Mouse (Mus musculus): ENCODE results near the gene Slc27a1. TPM values are rescaled to one million over a fixed set of nuclear protein-coding genes. Genes with fewer than 3 reads are reported as not detected.
A peak's percentile ranks its signal among the peaks of the same experiment; 100 is the strongest.

Gene Slc27a1
- polyA plus RNA-seq, 1 experiment from 2014 or later: 50.5 TPM

- no peaks in the 10 kb centered on the region for H3K36me3 ChIP-seq (ENCODE audit: insufficient read depth, low read length)
- peaks cover 4% of the 10 kb centered on the region; the same call in 1 of the 2 replicates for H3K4me1 ChIP-seq (replicated peaks; ENCODE audit: insufficient read depth, low read length)
- peaks cover 12% of the 10 kb centered on the region; the same call in 1 of the 2 replicates for H3K27me3 ChIP-seq (ENCODE audit: insufficient read depth, low read length)
- H3K4me2 ChIP-seq (ENCODE audit: low read length): no peak overlapping the region
- H3K27ac ChIP-seq: no peak overlapping the region
- 87% methylated on average over 5 of the region's 5 CpGs for WGBS
- H3K9ac ChIP-seq (ENCODE audit: low read depth, low read length): no peak overlapping the region
- DNase-seq (ENCODE audit: low spot score) (no peak), ATAC-seq (replicated peaks; ENCODE audit: low FRiP score, low read depth) (no peak)
- TF ChIP-seq CTCF (IDR thresholded peaks at IDR 0.05; ENCODE audit: low read depth): no peak
- no peak overlapping the region for H3K4me3 ChIP-seq (replicated peaks; ENCODE audit: low read depth, low read length)
- no peaks in the 10 kb centered on the region for H3K9me3 ChIP-seq (replicated peaks; ENCODE audit: low read length)
Observed at GRCm38 (mm10) chr8:71560765-71561164, 7.9 kb upstream of the Slc27a1 start.

- Histone ChIP-seq H3K4me1 (replicated peaks; ENCODE audit: insufficient read depth, low read length) (peaks cover 4% of the 10 kb centered on the region; the same call in 1 of the 2 replicates), H3K27ac (no peak overlapping the region), H3K27me3 (ENCODE audit: insufficient read depth, low read length) (peaks cover 12% of the 10 kb centered on the region; the same call in 1 of the 2 replicates), H3K9ac (ENCODE audit: low read depth, low read length) (no peak overlapping the region), H3K4me3 (replicated peaks; ENCODE audit: low read depth, low read length) (no peak overlapping the region), H3K4me2 (ENCODE audit: low read length) (no peak overlapping the region), H3K36me3 (ENCODE audit: insufficient read depth, low read length) (no peaks in the 10 kb centered on the region), H3K9me3 (replicated peaks; ENCODE audit: low read length) (no peaks in the 10 kb centered on the region)
- DNase-seq (ENCODE audit: low spot score) (peak; percentile 89), ATAC-seq (replicated peaks; ENCODE audit: low FRiP score, low read depth) (peak; percentile 14; the same call in 1 of the 2 replicates)
- peak; percentile 98 for TF ChIP-seq CTCF (IDR thresholded peaks at IDR 0.05; ENCODE audit: low read depth)
- WGBS: 4% methylated on average over 15 of the region's 15 CpGs
Observed at GRCm38 (mm10) chr8:71561401-71561800, 7.3 kb upstream of the Slc27a1 start.

- 2% methylated on average over 33 of the region's 33 CpGs for whole genome bisulfite sequencing
- peak; percentile 71 for DNase-seq (ENCODE audit: low spot score)
- H3K27ac ChIP-seq: no peak overlapping the region
- H3K9ac ChIP-seq (ENCODE audit: low read depth, low read length): no peak overlapping the region
- no peaks in the 10 kb centered on the region for H3K36me3 ChIP-seq (ENCODE audit: insufficient read depth, low read length)
- peaks cover 4% of the 10 kb centered on the region; the same call in 1 of the 2 replicates for H3K4me1 ChIP-seq (replicated peaks; ENCODE audit: insufficient read depth, low read length)
- H3K4me3 ChIP-seq (replicated peaks; ENCODE audit: low read depth, low read length): peak overlapping the region; percentile 20
- H3K9me3 ChIP-seq (replicated peaks; ENCODE audit: low read length): no peaks in the 10 kb centered on the region
- peak; percentile 30 for ATAC-seq (replicated peaks; ENCODE audit: low FRiP score, low read depth)
- H3K27me3 ChIP-seq (ENCODE audit: insufficient read depth, low read length): peaks cover 11% of the 10 kb centered on the region; the same call in 1 of the 2 replicates
- TF ChIP-seq CTCF (IDR thresholded peaks at IDR 0.05; ENCODE audit: low read depth): peak; percentile 81
- H3K4me2 ChIP-seq (ENCODE audit: low read length): peak overlapping the region; percentile 51
Observed at GRCm38 (mm10) chr8:71562751-71563150, 5.9 kb upstream of the Slc27a1 start.

- peaks cover 5% of the 10 kb centered on the region; the same call in 1 of the 2 replicates for H3K27me3 ChIP-seq (ENCODE audit: insufficient read depth, low read length)
- no peak overlapping the region for H3K27ac ChIP-seq
- 88% methylated on average over 4 of the region's 4 CpGs for WGBS
- peak; percentile 29; the same call in 1 of the 2 replicates for TF ChIP-seq CTCF (IDR thresholded peaks at IDR 0.05; ENCODE audit: low read depth)
- H3K4me3 ChIP-seq (replicated peaks; ENCODE audit: low read depth, low read length): no peak overlapping the region
- H3K36me3 ChIP-seq (ENCODE audit: insufficient read depth, low read length): no peaks in the 10 kb centered on the region
- no peak overlapping the region for H3K9ac ChIP-seq (ENCODE audit: low read depth, low read length)
- H3K4me2 ChIP-seq (ENCODE audit: low read length): no peak overlapping the region
- H3K9me3 ChIP-seq (replicated peaks; ENCODE audit: low read length): no peaks in the 10 kb centered on the region
- DNase-seq (ENCODE audit: low spot score) (no peak), ATAC-seq (replicated peaks; ENCODE audit: low FRiP score, low read depth) (no peak)
- peaks cover 8% of the 10 kb centered on the region; the same call in 1 of the 2 replicates for H3K4me1 ChIP-seq (replicated peaks; ENCODE audit: insufficient read depth, low read length)
Observed at GRCm38 (mm10) chr8:71563992-71564391, 4.7 kb upstream of the Slc27a1 start.

GRCm38 (mm10) chr8:71566501-71566900 is 2.2 kb upstream of the Slc27a1 start, which contains the start of gene Nxnl1:
Gene Nxnl1, minus strand, starts transcription at chr8:71566601.
- 82% methylated on average over 3 of the region's 3 CpGs for WGBS
- H3K36me3 ChIP-seq (ENCODE audit: insufficient read depth, low read length): no peaks in the 10 kb centered on the region
- no peak for ATAC-seq (replicated peaks; ENCODE audit: low FRiP score, low read depth)

GRCm38 (mm10) chr8:71567587-71567986 is 1.1 kb upstream of the Slc27a1 start:
- Histone ChIP-seq H3K9ac (ENCODE audit: low read depth, low read length) (no peak overlapping the region), H3K4me3 (replicated peaks; ENCODE audit: low read depth, low read length) (no peak overlapping the region), H3K27me3 (ENCODE audit: insufficient read depth, low read length) (peaks cover under 1% of the 10 kb centered on the region; the same call in 1 of the 2 replicates), H3K27ac (peak overlapping the region; percentile 96), H3K4me2 (ENCODE audit: low read length) (no peak overlapping the region), H3K9me3 (replicated peaks; ENCODE audit: low read length) (no peaks in the 10 kb centered on the region), H3K36me3 (ENCODE audit: insufficient read depth, low read length) (no peaks in the 10 kb centered on the region), H3K4me1 (replicated peaks; ENCODE audit: insufficient read depth, low read length) (peaks cover 6% of the 10 kb centered on the region; the same call in 1 of the 2 replicates)
- TF ChIP-seq CTCF (IDR thresholded peaks at IDR 0.05; ENCODE audit: low read depth): no peak
- WGBS: 73% methylated on average over 7 of the region's 7 CpGs
- ATAC-seq (replicated peaks; ENCODE audit: low FRiP score, low read depth): no peak
- DNase-seq (ENCODE audit: low spot score): no peak

More at GRCm38 (mm10) chr8:71566501-71566900, 2.2 kb upstream of the Slc27a1 start, which contains the start of gene Nxnl1:
- Histone ChIP-seq H3K27ac (no peak within 1 kb of the TSS), H3K4me2 (ENCODE audit: low read length) (no peak within 1 kb of the TSS), H3K9ac (ENCODE audit: low read depth, low read length) (no peak within 1 kb of the TSS), H3K9me3 (replicated peaks; ENCODE audit: low read length) (no peaks in the 10 kb centered on the region), H3K4me3 (replicated peaks; ENCODE audit: low read depth, low read length) (no peak within 1 kb of the TSS), H3K4me1 (replicated peaks; ENCODE audit: insufficient read depth, low read length) (peaks cover 6% of the 10 kb centered on the region; the same call in 1 of the 2 replicates), H3K27me3 (ENCODE audit: insufficient read depth, low read length) (peaks cover 5% of the 10 kb centered on the region; the same call in 1 of the 2 replicates)
- TF ChIP-seq CTCF (IDR thresholded peaks at IDR 0.05; ENCODE audit: low read depth): no peak
- DNase-seq (ENCODE audit: low spot score): no peak
